Mouse (Mus musculus) spleen, postnatal 14 days (tissue): Measurements from ENCODE around the gene Grid2.

Source experiments
- DNase-seq, 2 experiments: peaks; one replicate each; pipeline ENCODE4 v3.0.0; 2021 to 2022; ENCODE audit warnings: low spot score in 2 of 2

The Grid2 gene

DNA sequence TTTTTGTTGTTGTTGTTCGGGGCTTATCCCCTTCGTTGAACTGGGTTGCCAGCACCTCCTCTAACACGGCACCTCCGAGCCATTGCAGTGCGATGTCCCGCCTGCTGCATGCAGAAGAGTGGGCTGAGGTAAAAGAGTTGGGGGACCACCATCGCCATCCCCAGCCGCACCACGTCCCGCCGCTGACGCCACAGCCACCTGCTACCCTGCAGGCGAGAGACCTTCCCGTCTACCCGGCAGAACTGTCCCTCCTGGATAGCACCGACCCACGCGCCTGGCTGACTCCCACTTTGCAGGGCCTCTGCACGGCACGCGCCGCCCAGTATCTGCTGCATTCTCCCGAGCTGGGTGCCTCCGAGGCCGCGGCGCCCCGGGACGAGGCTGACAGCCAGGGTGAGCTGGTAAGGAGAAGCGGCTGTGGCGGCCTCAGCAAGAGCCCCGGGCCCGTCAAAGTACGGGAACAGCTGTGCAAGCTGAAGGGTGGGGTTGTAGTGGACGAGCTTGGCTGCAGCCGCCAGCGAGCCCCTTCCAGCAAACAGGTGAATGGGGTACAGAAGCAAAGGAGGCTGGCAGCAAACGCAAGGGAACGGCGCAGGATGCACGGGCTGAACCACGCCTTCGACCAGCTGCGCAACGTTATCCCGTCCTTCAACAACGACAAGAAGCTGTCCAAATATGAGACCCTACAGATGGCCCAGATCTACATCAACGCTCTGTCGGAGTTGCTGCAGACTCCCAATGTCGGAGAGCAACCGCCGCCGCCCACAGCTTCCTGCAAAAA lies 1473.7 kb downstream of the Grid2 start:
- DNase-seq, result no peak

DNA sequence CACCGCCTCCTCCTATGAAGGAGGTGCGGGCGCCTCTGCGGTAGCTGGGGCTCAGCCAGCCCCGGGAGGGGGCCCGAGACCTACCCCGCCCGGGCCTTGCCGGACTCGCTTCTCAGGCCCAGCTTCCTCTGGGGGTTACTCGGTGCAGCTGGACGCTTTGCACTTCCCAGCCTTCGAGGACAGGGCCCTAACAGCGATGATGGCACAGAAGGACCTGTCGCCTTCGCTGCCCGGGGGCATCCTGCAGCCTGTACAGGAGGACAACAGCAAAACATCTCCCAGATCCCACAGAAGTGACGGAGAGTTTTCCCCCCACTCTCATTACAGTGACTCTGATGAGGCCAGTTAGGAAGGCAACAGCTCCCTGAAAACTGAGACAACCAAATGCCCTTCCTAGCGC lies 1474.4 kb downstream of the Grid2 start:
- no peak for DNase-seq

DNA sequence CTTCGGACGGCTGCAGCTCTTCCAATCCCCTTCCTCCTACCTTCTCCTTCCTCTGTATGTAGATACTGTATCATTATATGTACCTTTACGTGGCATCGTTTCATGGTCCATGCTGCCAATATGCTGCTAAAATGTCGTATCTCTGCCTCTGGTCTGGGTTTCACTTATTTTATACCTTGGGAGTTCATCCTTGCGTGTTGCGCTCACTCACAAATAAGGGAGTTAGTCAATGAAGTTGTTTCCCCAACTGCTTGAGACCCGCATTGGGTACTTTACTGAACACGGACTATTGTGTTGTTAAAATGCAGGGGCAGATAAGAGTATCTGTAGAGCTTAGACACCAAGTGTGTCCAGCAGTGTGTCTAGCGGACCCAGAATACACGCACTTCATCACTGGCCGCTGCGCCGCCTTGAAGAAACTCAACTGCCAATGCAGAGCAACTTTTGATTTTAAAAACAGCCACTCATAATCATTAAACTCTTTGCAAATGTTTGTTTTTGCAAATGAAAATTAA lies 1474.9 kb downstream of the Grid2 start:
- DNase-seq, result no peak

DNA sequence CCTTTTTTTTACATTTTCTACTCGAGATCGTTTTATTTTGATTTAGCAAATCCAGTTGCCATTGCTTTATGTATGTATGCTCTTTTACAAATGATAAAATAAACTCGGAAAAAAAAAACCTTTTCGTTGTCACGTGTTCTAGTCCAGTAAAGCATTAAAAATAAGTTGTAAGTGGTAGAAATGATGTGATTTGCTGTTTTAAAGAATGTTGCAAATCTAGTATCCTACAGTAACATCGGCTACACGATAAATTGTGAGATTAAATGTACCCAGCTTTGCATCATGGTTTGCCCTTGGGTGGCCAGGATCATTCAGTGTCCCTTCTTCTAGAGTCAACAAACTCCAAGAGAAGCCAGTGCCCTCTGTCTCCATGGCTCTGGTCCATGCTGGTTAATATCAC lies 1475.5 kb downstream of the Grid2 start:
- no peak for DNase-seq

DNA sequence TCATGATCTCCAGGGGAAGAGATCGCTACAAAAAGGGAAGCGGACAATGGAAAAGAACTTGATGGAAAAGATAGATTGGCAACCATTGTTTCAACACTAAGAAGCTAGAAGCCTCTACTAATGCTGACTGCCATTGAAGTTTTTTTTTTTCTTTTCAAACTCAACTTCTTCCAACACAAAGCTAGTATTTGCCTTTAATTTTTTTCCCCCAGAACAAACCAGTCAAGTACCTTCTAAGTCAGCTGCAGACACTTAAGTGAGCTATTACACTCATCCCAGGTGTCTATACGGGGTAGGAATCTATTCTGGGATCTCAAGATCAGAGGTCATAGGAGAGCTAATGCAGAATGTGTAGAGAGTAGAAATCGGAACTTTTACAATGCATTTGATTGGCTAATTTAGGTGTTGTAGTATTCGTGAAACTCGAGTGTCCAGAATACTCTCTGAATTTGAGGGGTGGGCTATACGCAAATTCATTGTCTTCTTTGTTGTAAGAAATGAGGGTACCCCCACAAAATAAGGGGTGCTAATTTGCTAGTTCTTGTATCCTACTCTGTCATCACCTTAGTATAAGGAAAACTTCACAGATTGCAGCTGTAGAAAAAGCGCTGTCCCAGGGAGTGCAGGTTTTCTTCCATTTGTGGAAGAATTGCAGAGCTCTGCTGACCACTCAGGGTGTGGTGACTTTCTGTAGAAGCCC lies 1476.1 kb downstream of the Grid2 start:
- no peak for DNase-seq

DNA sequence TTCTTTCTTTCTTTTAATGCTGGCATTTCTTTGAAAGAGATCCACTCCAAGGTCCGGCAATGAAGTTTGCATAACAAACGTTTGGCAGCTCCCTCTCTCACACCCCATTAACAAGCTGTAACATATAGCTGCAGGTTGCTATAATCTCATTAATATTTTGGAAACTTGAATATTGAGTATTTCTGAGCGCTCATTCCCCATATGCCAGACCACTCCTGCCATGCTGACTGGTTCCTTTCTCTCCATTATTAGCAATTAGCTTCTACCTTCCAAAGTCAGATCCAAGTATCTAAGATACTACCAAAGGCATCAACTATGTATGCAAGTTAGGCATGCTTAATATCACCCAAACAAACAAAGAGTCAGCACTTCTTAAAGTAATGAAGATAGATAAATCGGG lies 1477.6 kb downstream of the Grid2 start:
- DNase-seq, result no peak

DNA sequence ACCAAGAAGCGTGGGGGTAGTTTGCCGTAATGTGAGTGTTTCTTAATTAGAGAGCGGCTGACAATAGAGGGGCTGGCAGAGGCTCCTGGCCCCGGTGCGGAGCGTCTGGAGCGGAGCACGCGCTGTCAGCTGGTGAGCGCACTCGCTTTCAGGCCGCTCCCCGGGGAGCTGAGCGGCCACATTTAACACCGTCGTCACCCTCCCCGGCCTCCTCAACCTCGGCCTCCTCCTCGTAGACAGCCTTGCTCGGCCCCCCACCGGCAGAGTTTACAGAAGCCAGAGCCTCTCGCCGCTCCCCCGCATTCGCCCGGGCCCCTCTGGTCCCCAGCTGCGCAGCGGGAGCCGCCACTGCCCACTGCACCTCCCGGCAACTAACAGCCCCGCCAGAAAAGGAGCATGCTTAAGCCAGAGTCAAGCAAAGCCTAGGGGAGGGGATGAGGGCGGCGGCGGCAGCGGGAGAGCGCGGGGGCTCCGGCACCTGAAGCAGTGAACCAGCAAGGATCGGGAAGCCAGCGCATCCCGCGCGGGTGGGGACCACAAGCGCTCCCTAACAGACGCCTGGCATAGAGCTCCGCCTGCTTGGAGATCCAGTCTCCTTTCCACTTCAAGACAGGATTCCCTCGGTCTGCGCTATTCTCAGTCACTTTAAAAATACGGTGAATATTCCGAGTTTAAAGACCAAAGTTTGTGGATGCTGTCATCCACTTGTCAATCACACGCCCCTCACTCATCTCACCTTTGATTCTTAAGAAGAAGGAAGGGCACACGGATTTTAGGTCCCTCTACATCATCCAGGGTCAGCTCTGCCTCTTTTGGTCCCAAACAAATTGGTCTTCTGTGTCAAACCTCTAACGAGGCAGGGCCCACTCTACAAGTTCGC lies 1479.0 kb downstream of the Grid2 start:
- no peak for DNase-seq

DNA sequence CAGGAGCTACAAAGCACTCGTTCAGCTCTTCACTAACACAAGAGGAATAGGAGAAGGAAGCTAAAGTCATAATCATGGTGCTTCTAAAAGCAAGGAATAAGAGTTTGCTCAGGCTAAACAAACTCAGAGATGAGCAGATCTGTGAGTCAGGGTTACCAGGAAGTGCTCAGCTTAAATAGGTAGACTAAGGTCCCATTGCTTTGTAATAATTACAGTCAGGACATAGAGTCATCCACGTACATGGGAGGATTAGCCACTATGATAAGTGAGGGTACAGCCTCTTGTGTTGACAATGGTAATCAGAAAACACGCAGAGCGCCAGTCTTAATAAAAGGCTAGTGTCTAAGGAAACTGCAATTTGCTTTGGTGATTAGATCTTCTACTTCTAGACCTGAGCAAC lies 1480.6 kb downstream of the Grid2 start:
- DNase-seq, result no peak

DNA sequence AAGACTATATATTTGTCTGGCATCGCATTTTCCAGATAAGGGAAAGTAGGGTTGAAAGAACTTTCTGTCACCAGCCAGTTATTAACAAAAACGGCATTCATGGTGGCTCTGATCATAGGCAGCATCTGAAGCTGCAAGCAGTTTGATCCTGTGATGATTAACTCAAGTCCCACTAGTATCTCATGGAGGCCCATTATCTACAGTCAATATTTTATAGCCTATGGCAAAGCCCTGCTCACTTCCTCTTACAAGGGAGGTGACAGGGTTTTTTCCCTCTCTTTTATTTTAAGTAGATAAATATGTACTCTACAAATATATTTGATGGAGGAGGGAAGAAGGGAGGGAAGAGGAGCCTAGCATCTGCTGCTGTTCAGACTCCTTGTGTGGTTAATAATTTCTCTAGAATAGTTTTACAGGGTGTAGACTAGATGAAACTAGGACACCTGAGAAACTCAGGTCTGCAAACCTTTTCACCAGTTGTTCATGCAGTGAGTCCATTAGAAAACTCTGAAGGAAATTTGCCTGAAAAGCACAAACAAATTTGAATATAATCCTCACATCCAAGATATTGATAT lies 1487.3 kb downstream of the Grid2 start:
- no peak for DNase-seq
